Mouse (Mus musculus): Measurements from ENCODE around the gene Iqcf5. TPM values are rescaled to one million over a fixed set of nuclear protein-coding genes. Genes with fewer than 3 reads are reported as not detected.

The Iqcf5 gene
- polyA plus RNA-seq, 1 experiment, result not detected

- no peaks in the 10 kb centered on the region for H3K36me3 ChIP-seq (ENCODE audit: control insufficient read depth, insufficient read depth)
- no peak for TF ChIP-seq MAX (IDR thresholded peaks at IDR 0.05)
- TF ChIP-seq USF1 (IDR thresholded peaks at IDR 0.05; ENCODE audit: low read depth), result no peak
- TF ChIP-seq CEBPB (IDR thresholded peaks at IDR 0.05; ENCODE audit: low read depth), result no peak
- H3K27me3 ChIP-seq (ENCODE audit: control insufficient read depth, insufficient read depth, insufficient read length), result peaks cover 33% of the 10 kb centered on the region
- no peak overlapping the region for H3K4me3 ChIP-seq (ENCODE audit: insufficient read depth, poor library complexity, severe bottlenecking)
- H3ac ChIP-seq (ENCODE audit: control insufficient read depth, insufficient read length, low read depth), result no peak overlapping the region
- H3K79me3 ChIP-seq (ENCODE audit: low read depth), result no peaks in the 10 kb centered on the region
- no peaks in the 10 kb centered on the region for H3K79me2 ChIP-seq (ENCODE audit: control insufficient read depth, insufficient read depth)
These were observed 5.1 kb downstream of the Iqcf5 start for GRCm38 (mm10) chr9:106519433-106519832.

DNA sequence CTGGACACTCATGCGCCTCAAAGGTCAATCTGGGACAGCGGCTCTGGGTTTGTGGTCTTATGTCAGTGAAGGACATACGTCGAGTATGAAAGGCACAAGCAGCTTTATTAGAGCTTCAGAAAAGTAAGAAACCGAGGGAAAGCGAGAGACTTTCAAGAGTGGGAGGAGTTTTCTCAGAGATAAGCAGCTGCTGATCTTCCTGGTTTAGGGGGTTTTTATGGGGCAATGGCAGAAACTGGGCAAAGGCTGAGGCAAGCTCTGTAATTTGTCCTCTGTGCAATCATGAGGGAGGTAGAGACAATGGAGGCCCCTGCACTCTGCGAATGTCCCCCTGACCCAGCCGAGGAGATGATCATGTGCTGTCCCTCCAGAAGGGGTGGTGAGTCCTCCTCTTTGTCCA, 5.5 kb downstream of the Iqcf5 start:
- H3K79me3 ChIP-seq (ENCODE audit: low read depth), result no peaks in the 10 kb centered on the region
- peaks cover 33% of the 10 kb centered on the region for H3K27me3 ChIP-seq (ENCODE audit: control insufficient read depth, insufficient read depth, insufficient read length)
- TF ChIP-seq MYOD1 (IDR thresholded peaks at IDR 0.05; ENCODE audit: control insufficient read depth, insufficient read length, low read depth) (no peak), USF1 (IDR thresholded peaks at IDR 0.05; ENCODE audit: low read depth) (no peak), FOSL1 (IDR thresholded peaks at IDR 0.05; ENCODE audit: insufficient read depth, low read length, poor library complexity, severe bottlenecking) (no peak), MYOG (IDR thresholded peaks at IDR 0.05; ENCODE audit: control insufficient read depth, extremely low read depth, insufficient read length) (no peak), CEBPB (IDR thresholded peaks at IDR 0.05; ENCODE audit: low read depth) (no peak), CTCF (IDR thresholded peaks at IDR 0.05; ENCODE audit: control insufficient read depth, insufficient read depth, insufficient read length) (no peak), MAX (IDR thresholded peaks at IDR 0.05) (no peak)
- H3K4me3 ChIP-seq (ENCODE audit: insufficient read depth, poor library complexity, severe bottlenecking), result no peak overlapping the region
- H3K79me2 ChIP-seq (ENCODE audit: control insufficient read depth, insufficient read depth), result no peaks in the 10 kb centered on the region
- H3ac ChIP-seq (ENCODE audit: control insufficient read depth, insufficient read length, low read depth), result no peak overlapping the region
- no peaks in the 10 kb centered on the region for H3K36me3 ChIP-seq (ENCODE audit: control insufficient read depth, insufficient read depth)

DNA sequence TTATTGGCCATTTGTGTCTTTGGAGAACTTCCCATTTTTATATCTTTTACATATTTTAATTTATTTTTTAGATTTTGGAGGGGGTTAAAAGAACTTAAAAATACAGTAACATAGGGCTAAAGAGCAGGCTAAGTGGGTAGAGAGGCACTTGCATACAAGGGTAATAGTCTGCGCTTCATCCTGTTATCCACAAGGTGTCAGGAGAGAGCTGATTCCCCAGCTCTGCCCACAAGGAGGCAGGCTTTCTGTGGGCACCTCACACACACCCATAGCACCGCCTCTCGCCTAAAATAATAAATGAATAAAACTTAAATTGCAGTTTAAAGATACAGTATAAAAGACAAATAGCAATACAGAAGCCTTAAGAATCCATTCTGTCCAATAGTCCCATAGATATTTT, 17.5 kb downstream of the Iqcf5 start:
- no peak overlapping the region for H3K4me3 ChIP-seq (ENCODE audit: insufficient read depth, poor library complexity, severe bottlenecking)
- no peaks in the 10 kb centered on the region for H3K79me2 ChIP-seq (ENCODE audit: control insufficient read depth, insufficient read depth)
- no peaks in the 10 kb centered on the region for H3K79me3 ChIP-seq (ENCODE audit: low read depth)
- peaks cover 17% of the 10 kb centered on the region for H3K27me3 ChIP-seq (ENCODE audit: control insufficient read depth, insufficient read depth, insufficient read length)
- no peak for TF ChIP-seq CEBPB (IDR thresholded peaks at IDR 0.05; ENCODE audit: low read depth)
- TF ChIP-seq CTCF (IDR thresholded peaks at IDR 0.05; ENCODE audit: control insufficient read depth, insufficient read depth, insufficient read length), result peak; percentile 53
- no peak for TF ChIP-seq USF1 (IDR thresholded peaks at IDR 0.05; ENCODE audit: low read depth)
- TF ChIP-seq MYOG (IDR thresholded peaks at IDR 0.05; ENCODE audit: control insufficient read depth, extremely low read depth, insufficient read length), result no peak
- no peak for TF ChIP-seq MAX (IDR thresholded peaks at IDR 0.05)
- no peak for TF ChIP-seq FOSL1 (IDR thresholded peaks at IDR 0.05; ENCODE audit: insufficient read depth, low read length, poor library complexity, severe bottlenecking)
- no peak for TF ChIP-seq MYOD1 (IDR thresholded peaks at IDR 0.05; ENCODE audit: control insufficient read depth, insufficient read length, low read depth)
- H3ac ChIP-seq (ENCODE audit: control insufficient read depth, insufficient read length, low read depth), result no peak overlapping the region
- no peaks in the 10 kb centered on the region for H3K36me3 ChIP-seq (ENCODE audit: control insufficient read depth, insufficient read depth)

GRCm38 (mm10) chr9:106534296-106534695, 19.9 kb downstream of the Iqcf5 start:
- H3K4me3 ChIP-seq (ENCODE audit: insufficient read depth, poor library complexity, severe bottlenecking), result no peak overlapping the region
- no peaks in the 10 kb centered on the region for H3K36me3 ChIP-seq (ENCODE audit: control insufficient read depth, insufficient read depth)
- TF ChIP-seq CEBPB (IDR thresholded peaks at IDR 0.05; ENCODE audit: low read depth) (no peak), FOSL1 (IDR thresholded peaks at IDR 0.05; ENCODE audit: insufficient read depth, low read length, poor library complexity, severe bottlenecking) (no peak)
- peaks cover 7% of the 10 kb centered on the region for H3K27me3 ChIP-seq (ENCODE audit: control insufficient read depth, insufficient read depth, insufficient read length)
- no peaks in the 10 kb centered on the region for H3K79me3 ChIP-seq (ENCODE audit: low read depth)
- no peak overlapping the region for H3ac ChIP-seq (ENCODE audit: control insufficient read depth, insufficient read length, low read depth)
- H3K79me2 ChIP-seq (ENCODE audit: control insufficient read depth, insufficient read depth), result no peaks in the 10 kb centered on the region

DNA sequence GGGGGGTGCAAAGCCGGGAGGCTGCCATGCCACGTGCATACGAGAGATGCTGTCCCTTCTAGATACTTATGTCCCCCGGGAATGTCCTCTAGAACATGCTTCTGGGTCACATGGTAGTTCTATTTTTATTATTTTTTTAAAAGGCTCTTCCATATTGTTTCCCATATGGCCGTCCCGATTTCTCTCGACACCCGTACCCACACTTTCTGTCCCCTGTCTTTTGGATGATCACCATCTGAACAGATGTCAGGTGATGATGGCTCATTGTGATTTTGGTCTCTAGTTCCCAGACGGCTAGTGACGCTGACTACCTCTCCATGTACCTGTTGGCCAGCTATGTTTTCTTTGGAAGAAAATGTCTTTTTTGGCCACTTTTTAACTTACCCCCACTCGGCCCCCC, 20.6 kb downstream of the Iqcf5 start:
- no peaks in the 10 kb centered on the region for H3K36me3 ChIP-seq (ENCODE audit: control insufficient read depth, insufficient read depth)
- no peak overlapping the region for H3ac ChIP-seq (ENCODE audit: control insufficient read depth, insufficient read length, low read depth)
- H3K79me2 ChIP-seq (ENCODE audit: control insufficient read depth, insufficient read depth), result no peaks in the 10 kb centered on the region
- H3K4me3 ChIP-seq (ENCODE audit: insufficient read depth, poor library complexity, severe bottlenecking), result no peak overlapping the region
- TF ChIP-seq FOSL1 (IDR thresholded peaks at IDR 0.05; ENCODE audit: insufficient read depth, low read length, poor library complexity, severe bottlenecking) (no peak), MAX (IDR thresholded peaks at IDR 0.05) (no peak), USF1 (IDR thresholded peaks at IDR 0.05; ENCODE audit: low read depth) (no peak), CTCF (IDR thresholded peaks at IDR 0.05; ENCODE audit: control insufficient read depth, insufficient read depth, insufficient read length) (no peak), CEBPB (IDR thresholded peaks at IDR 0.05; ENCODE audit: low read depth) (no peak)
- H3K27me3 ChIP-seq (ENCODE audit: control insufficient read depth, insufficient read depth, insufficient read length), result peaks cover 7% of the 10 kb centered on the region
- H3K79me3 ChIP-seq (ENCODE audit: low read depth), result no peaks in the 10 kb centered on the region

GRCm38 (mm10) chr9:106561531-106561930, 47.2 kb downstream of the Iqcf5 start, which contains the start of gene Iqcf3:
Gene Iqcf3 (minus strand): TSS chr9:106561631.
- Histone ChIP-seq H3K79me3 (ENCODE audit: low read depth) (no peaks in the 10 kb centered on the region), H3K27me3 (ENCODE audit: control insufficient read depth, insufficient read depth, insufficient read length) (peaks cover 38% of the 10 kb centered on the region), H3K79me2 (ENCODE audit: control insufficient read depth, insufficient read depth) (no peaks in the 10 kb centered on the region), H3K36me3 (ENCODE audit: control insufficient read depth, insufficient read depth) (no peaks in the 10 kb centered on the region), H3K4me3 (ENCODE audit: insufficient read depth, poor library complexity, severe bottlenecking) (no peak within 1 kb of the TSS), H3ac (ENCODE audit: control insufficient read depth, insufficient read length, low read depth) (no peak within 1 kb of the TSS)
- no peak for TF ChIP-seq FOSL1 (IDR thresholded peaks at IDR 0.05; ENCODE audit: insufficient read depth, low read length, poor library complexity, severe bottlenecking)
- TF ChIP-seq USF1 (IDR thresholded peaks at IDR 0.05; ENCODE audit: low read depth), result no peak
- no peak for TF ChIP-seq MYOG (IDR thresholded peaks at IDR 0.05; ENCODE audit: control insufficient read depth, extremely low read depth, insufficient read length)
- TF ChIP-seq CEBPB (IDR thresholded peaks at IDR 0.05; ENCODE audit: low read depth), result no peak
- TF ChIP-seq MAX (IDR thresholded peaks at IDR 0.05), result no peak
- no peak for TF ChIP-seq CTCF (IDR thresholded peaks at IDR 0.05; ENCODE audit: control insufficient read depth, insufficient read depth, insufficient read length)
- no peak for TF ChIP-seq MYOD1 (IDR thresholded peaks at IDR 0.05; ENCODE audit: control insufficient read depth, insufficient read length, low read depth)

Data from C2C12 (cell line).